Mouse (Mus musculus) retina, embryonic 14.5 days (tissue): ENCODE results near the gene Fam110a.
A peak's percentile ranks its signal among the peaks of the same experiment; 100 is the strongest.

Source experiments
- DNase-seq: peaks from one replicate; pipeline ENCODE4 v3.0.0-alpha.2; 2015; ENCODE audit warnings: low spot score

The Fam110a gene

GRCm38 (mm10) chr2:151970191-151971172, 9.5 kb downstream of the Fam110a start:
- peak; percentile 90 for DNase-seq

GRCm38 (mm10) chr2:151969396-151969795, 10.6 kb downstream of the Fam110a start:
- DNase-seq, result no peak

GRCm38 (mm10) chr2:151968986-151969385, 11.0 kb downstream of the Fam110a start:
- DNase-seq, result no peak

DNA sequence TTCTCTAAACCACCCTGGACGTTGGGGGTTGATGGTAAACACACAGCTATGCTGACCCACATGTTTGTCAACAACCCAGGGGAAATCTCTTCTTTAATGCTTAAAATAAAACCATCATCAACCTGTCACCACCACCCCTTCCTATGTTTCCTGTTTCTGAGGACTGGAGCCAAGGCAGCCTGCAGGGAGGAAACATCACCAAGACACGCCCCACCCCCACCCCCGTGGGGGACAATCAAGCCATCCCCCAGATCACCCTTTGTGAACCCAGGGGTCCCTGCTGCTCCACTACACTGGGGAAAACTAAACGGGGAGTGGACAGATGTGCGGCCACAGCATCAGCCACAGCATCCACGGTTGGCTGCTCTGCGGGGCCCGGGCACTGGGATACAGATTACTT, 11.6 kb downstream of the Fam110a start:
- no peak for DNase-seq

DNA sequence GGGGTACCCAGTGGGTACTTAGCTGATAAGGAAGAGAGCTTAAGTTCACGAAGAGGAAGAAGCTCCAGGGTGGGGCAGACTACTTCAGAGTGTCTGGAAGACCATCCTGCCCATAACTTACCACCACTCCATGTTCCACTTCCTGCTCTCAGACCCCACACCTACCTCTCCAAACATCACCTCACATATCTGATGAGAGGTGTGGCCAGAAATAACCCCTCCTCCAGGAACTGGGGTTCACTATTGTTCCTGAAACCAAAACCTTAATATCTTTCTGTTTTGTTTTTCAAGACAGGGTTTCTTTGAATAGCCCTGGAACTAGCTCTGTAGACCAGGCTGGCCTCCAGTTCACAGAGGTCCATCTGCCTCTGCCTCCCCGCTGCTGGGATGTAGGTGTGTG, 12.2 kb downstream of the Fam110a start:
- no peak for DNase-seq

GRCm38 (mm10) chr2:151967176-151967750, 12.8 kb downstream of the Fam110a start:
- DNase-seq, result peak; percentile 78

DNA sequence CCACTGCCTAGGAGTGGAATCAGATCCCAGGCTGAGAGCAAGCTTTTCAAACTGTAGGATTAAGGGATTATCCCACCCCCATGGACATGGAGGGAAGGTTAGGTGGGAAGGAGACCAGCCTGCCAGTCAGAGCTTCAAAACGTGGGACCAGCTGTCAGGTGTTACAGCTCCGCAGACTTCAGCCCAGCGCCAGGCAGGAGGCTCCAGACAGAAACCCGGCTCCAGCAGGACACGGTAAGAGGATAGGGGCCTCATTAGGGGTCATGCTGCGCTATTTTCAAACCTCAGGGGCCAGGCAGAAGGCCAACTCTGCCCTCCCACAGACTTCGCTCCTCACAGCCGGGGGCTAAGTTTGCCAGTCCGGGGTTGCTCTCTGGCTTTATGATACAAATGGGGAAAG, 16.0 kb downstream of the Fam110a start:
- DNase-seq, result peak; percentile 61

- no peak for DNase-seq
These were observed 16.7 kb downstream of the Fam110a start for GRCm38 (mm10) chr2:151963319-151963718.

GRCm38 (mm10) chr2:151962474-151962873, 17.5 kb downstream of the Fam110a start:
- no peak for DNase-seq

- no peak for DNase-seq
These were observed 18.5 kb downstream of the Fam110a start for GRCm38 (mm10) chr2:151961284-151962196.

DNA sequence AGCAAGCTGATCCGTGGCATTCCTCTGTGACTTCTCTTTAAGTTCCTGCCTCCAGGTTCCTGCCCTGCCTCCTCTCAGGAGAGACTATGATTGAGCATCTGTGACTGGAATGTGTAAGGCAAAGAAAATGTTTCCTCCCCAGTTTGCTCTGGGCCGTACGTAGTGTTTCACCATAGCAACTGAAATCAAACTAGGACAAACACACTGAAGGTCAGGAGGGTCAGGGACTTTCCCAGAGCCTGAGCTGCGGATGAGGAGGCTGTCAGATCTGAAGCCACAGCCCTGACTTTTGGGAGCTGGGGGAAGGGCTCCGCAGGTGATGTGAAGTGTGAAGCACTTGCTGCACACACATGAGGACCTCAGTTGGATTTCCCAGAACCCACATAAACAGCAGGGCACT, 20.7 kb downstream of the Fam110a start:
- DNase-seq, result no peak

- DNase-seq, result no peak
These were observed 23.4 kb downstream of the Fam110a start for GRCm38 (mm10) chr2:151956500-151957137.

DNA sequence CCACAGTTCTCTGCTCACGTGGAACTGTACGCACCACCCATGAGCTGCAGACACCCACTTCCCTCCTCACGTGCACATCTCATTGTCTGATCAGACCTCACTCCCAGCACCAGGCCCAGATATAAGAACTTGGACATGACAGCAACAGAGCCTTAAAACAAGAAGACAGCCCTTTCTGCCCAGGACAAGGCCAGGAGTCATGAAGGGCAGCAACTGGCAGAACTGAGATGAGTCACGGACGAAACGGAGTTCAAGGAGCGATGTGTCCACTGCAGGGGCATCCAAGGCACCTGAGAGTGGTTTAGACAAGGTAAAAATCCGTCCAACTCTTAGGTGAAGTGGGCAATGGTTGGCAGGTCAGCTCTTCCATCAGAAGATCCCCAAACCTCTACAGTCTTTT, 26.4 kb downstream of the Fam110a start:
- no peak for DNase-seq

- no peak for DNase-seq
These were observed 30.8 kb downstream of the Fam110a start for GRCm38 (mm10) chr2:151949082-151949774.

GRCm38 (mm10) chr2:151948311-151948710, 31.7 kb downstream of the Fam110a start:
- no peak for DNase-seq

DNA sequence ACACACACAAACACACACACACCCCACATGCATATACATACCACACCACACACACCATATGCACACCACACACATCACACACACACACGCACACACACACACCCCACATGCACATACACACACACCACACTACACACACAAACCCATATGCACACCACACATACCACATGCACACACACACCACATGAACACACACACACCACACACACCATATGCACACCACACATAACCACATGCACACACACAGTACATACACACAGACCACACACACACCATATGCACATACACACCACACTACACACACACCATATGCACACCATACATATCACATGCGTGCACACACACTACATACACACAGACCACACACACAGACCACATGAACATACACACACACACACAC, 32.4 kb downstream of the Fam110a start:
- DNase-seq, result no peak

DNA sequence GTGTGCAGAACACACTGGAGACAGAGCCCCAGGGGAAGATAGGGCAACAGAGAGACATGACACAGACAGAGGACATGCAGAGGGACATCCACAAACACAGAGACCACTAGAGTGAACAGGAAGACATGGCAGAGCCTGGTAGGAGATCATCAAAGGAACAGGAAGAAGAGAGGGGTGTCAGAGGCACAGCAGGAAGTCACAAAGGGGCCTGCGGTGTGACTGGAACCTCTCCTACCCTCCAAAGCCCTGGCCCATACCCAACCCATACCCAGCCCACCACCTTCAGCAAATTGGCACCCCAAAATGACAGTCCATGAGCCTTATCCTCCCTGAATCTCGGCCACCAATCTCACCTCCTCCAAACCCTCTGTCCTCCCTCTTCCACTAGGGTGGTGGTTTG, 35.9 kb downstream of the Fam110a start:
- no peak for DNase-seq

GRCm38 (mm10) chr2:151941269-151941668, 38.8 kb downstream of the Fam110a start:
- peak; percentile 66 for DNase-seq

DNA sequence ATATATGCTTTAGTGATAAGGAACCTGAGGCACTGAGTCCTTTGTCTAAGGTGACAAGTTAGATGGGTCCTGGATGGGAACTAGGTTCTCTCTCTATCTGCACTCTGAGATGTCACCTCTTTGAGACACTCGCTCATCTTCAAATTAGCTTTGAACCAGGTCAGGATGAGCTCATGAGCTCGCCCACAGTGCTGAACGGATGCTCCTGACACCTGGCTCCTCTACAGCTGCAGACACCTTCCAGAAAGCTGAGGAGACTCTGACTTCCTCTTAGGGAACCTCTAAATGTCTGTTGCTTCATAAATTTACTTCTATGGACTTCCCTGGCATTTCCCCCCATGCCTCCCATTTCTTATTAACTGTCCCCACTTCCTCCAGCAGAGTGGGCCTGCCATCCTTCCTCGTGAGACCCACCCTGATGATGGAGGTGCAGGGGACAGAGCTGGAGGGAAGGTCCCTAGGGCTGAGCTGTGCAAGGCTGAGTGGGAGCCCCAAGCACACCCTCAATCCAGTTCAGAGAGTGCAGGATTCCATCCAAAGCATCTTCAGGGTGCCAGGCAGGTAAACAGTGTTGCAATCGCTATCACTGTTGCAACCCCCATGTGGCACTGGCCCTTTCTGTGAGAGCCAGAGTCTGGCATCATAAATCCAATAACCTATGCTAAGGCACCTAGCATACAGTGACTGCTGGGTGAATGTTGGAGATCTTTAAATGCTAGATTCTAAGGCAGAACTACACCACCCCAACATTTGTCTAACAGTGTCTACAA, 40.2 kb downstream of the Fam110a start:
- DNase-seq, result no peak

DNA sequence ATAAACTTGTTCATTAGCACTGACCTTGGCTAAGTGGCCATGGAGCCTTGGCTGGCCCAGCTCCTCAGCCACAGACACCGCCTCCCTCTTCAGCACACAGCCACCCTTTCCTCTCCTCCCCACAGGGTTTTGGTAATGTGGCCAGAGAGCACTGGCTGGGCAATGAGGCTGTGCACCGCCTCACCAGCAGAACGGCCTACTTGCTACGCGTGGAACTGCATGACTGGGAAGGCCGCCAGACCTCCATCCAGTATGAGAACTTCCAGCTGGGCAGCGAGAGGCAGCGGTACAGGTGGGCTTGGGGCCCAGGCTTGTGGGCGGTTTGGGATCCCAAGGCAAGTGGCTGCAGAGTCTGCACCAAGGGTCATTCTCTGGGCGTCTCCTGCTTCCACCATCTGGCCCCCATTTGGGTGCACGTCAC, 41.2 kb downstream of the Fam110a start:
- no peak for DNase-seq
